Mouse (Mus musculus) lung, embryonic 14.5 days (tissue): ENCODE data around the gene Map4k2. TPM values are rescaled to one million over a fixed set of nuclear protein-coding genes. Genes with fewer than 3 reads are reported as not detected.

Experiments used
- ATAC-seq: fragments of 200-750 bp; cut with Nextera tagmentation; 2 replicates; pipeline ENCODE4 v1.8.0; 2017; ENCODE audit warnings: mild to moderate bottlenecking, moderate TSS enrichment, moderate library complexity; ENCODE audit not compliant: insufficient read depth
- DNase-seq: peaks from one replicate; pipeline ENCODE4 v3.0.0-alpha.2; 2015
- H3K27ac ChIP-seq: fragments of 300-500 bp; sonication (generic); 2 replicates; pipeline ENCODE4 v1.5.1; 2014; ENCODE audit warnings: low read depth, mild to moderate bottlenecking, moderate library complexity
- H3K27me3 ChIP-seq: fragments of 300-500 bp; sonication (generic); 2 replicates; pipeline ENCODE4 v1.6.1; 2014; ENCODE audit warnings: low read length, control low read depth; ENCODE audit not compliant: insufficient read depth
- H3K36me3 ChIP-seq: fragments of 300-500 bp; sonication (generic); 2 replicates; pipeline ENCODE4 v1.6.1; 2014; ENCODE audit warnings: control low read depth; ENCODE audit not compliant: insufficient read depth
- H3K4me1 ChIP-seq: fragments of 300-500 bp; sonication (generic); 2 replicates; pipeline ENCODE4 v1.6.1; 2014; ENCODE audit warnings: antibody characterized with exemption, control low read depth; ENCODE audit not compliant: insufficient read depth
- H3K4me2 ChIP-seq: fragments of 300-500 bp; sonication (generic); 2 replicates; pipeline ENCODE4 v1.6.1; 2014; ENCODE audit warnings: mild to moderate bottlenecking
- H3K4me3 ChIP-seq: fragments of 300-500 bp; sonication (generic); 2 replicates; pipeline ENCODE4 v1.5.1; 2014; ENCODE audit warnings: low read depth, low read length
- H3K9ac ChIP-seq: fragments of 300-500 bp; sonication (generic); 2 replicates; pipeline ENCODE4 v1.6.1; 2014
- H3K9me3 ChIP-seq: fragments of 300-500 bp; sonication (generic); 2 replicates; pipeline ENCODE4 v1.6.1; 2016; ENCODE audit warnings: low read depth, low read length, control low read depth
- CTCF ChIP-seq: IDR thresholded peaks from 2 replicates; pipeline ENCODE4 v1.5.1; 2016; ENCODE audit warnings: antibody characterized with exemption, low read depth
- WGBS: fragments of 180-500 bp; shearing (Covaris S2); extraction: QIAGEN DNeasy Blood & Tissue Kit; methylation state at CpG from one replicate; pipeline ENCODE4 v1.1.7; 2014; 5-methylcytosine and 5-hydroxymethylcytosine counted together
- polyA plus RNA-seq: library from polyadenylated mRNA; unstranded; fragments of >200 nt; fragmentation: Nextera tagmentation; extraction: Ambion mirVana; gene quantifications from 2 replicates; pipeline ENCODE4 v1.2.1, GENCODE M21; 2014

Gene Map4k2
- polyA plus RNA-seq, 1 experiment from 2014 or later, result 22.2 TPM

DNA sequence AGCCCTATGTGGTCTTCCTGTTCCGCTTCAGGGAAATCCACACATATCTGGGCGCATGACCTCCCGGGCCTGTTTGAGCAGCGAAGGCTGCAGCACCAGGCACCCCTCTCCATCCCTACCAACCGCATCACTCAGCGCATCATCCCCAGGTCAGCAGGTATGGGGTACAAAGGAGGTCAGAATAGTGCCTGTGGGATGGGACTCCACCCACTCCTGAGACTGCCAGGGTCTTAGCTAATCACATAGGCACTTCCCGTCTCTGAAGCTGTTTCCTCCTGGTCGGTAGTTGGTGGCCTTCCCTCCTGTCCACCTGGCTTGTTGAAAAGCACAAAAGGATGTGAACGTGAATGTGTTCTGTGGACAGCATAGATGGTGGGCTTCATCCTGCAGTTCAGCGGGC is 5.7 kb downstream of the Map4k2 start:
- H3K4me3 ChIP-seq, result no peak overlapping the region
- WGBS, result 86% methylated on average over 10 of the region's 10 CpGs
- no peak for TF ChIP-seq CTCF
- H3K27ac ChIP-seq, result no peak overlapping the region
- DNase-seq (peak; percentile 8), ATAC-seq (no peak)
- H3K36me3 ChIP-seq, result peaks cover 52% of the 10 kb centered on the region
- H3K4me1 ChIP-seq, result no peaks in the 10 kb centered on the region
- H3K9me3 ChIP-seq, result no peaks in the 10 kb centered on the region
- H3K27me3 ChIP-seq, result no peaks in the 10 kb centered on the region
- no peak overlapping the region for H3K9ac ChIP-seq
- H3K4me2 ChIP-seq, result no peak overlapping the region

DNA sequence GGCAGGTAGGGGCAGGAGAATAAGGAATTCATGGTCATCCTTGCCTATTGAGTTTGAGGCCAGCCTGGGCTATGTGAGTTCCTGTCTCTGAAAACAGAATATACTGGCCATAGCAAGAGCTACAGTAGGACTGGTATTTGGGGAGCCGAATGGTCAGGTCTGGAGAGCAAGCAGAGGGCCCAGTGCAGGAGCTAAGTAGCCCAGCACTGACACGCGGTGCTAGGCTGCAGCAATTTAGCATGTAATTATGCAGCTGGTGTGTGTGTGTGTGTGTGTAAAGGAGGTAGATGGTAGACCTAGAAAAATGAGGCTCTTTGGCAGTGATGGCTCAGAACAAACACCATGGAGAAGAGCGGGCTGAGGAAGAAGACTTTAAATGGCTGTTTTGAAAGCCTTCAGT is 6.7 kb downstream of the Map4k2 start:
- TF ChIP-seq CTCF, result no peak
- no peak overlapping the region for H3K4me2 ChIP-seq
- no peaks in the 10 kb centered on the region for H3K9me3 ChIP-seq
- no peak overlapping the region for H3K9ac ChIP-seq
- DNase-seq, result no peak
- no peak overlapping the region for H3K4me3 ChIP-seq
- peaks cover 57% of the 10 kb centered on the region for H3K36me3 ChIP-seq
- ATAC-seq, result no peak
- no peaks in the 10 kb centered on the region for H3K27me3 ChIP-seq
- no peaks in the 10 kb centered on the region for H3K4me1 ChIP-seq
- H3K27ac ChIP-seq, result no peak overlapping the region
- 94% methylated on average over 4 of the region's 4 CpGs for WGBS

DNA sequence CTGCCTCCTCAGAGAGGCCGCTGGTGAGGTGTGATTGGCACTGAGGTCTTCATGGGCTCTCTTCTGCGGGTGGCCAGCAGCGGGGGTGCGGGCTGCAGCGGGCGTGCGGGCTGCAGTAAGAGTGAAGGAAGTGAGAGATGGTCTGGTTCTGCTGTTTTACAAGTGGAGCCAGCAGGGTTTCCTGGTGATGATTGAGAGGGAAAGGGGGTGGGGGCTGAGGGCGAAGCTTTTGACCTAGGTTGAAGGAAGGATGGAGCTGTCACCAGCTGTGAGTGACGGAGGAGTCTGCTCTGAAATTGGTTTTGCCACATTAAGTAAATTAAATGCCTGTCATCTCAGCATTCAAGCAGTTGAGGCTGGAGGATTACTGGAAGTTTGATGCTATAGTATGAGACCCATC is 7.8 kb downstream of the Map4k2 start:
- H3K27ac ChIP-seq, result peak overlapping the region; percentile 72; the same call in 1 of the 2 replicates
- ATAC-seq, result no peak

DNA sequence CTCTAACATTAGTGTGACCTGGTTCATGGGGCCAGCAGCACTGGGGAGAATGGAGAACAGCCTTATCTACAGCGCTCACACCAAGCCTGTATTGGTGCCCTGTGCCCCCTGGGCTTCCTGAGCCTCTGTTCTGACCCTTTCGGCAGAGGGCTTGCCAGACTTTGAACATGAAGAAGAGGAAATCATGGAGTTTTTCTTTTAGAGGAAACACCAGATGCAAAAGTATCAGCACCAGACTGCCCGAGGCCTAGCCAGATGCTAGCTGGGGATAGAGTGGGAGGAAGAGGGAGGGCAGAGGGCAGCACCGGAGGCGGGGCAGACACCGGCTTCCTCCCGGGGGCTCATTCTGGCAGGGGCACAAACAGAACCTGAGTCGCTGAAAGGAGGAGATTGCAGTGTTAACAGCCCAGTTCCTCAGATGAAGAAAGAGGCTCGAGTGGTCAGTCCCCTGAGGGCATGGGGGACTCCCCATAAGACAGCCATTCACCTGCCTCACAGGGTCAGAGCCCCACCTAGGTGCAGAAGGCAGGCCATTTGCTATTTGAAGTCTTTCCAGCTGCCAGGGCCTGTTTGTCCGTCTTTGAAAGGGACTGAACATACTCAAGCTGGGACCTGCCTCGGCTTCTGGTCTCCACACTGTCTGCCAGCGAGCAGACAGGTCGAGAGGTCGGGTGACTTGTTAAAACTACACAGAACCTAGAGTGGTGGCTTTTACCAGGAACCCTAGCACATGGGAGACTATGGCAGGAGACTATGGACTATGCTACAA is 8.5 kb downstream of the Map4k2 start:
- 28% methylated on average over 14 of the region's 14 CpGs for WGBS
- H3K4me3 ChIP-seq, result no peak overlapping the region
- DNase-seq (peak; percentile 61), ATAC-seq (peak; percentile 47; the same call in 1 of the 2 replicates)
- peak overlapping the region; percentile 72 for H3K27ac ChIP-seq
- H3K4me2 ChIP-seq, result no peak overlapping the region
- peaks cover 61% of the 10 kb centered on the region for H3K36me3 ChIP-seq
- no peak overlapping the region for H3K9ac ChIP-seq
- no peaks in the 10 kb centered on the region for H3K4me1 ChIP-seq
- H3K9me3 ChIP-seq, result no peaks in the 10 kb centered on the region
- TF ChIP-seq CTCF, result no peak
- no peaks in the 10 kb centered on the region for H3K27me3 ChIP-seq

More for the DNA sequence above, 7.8 kb downstream of the Map4k2 start:
- Histone ChIP-seq H3K4me1 (no peaks in the 10 kb centered on the region), H3K4me3 (no peak overlapping the region), H3K27me3 (no peaks in the 10 kb centered on the region), H3K4me2 (no peak overlapping the region), H3K9ac (no peak overlapping the region), H3K9me3 (no peaks in the 10 kb centered on the region), H3K36me3 (peaks cover 61% of the 10 kb centered on the region)
- no peak for TF ChIP-seq CTCF
- WGBS, result 54% methylated on average over 9 of the region's 9 CpGs
- DNase-seq, result no peak

DNA sequence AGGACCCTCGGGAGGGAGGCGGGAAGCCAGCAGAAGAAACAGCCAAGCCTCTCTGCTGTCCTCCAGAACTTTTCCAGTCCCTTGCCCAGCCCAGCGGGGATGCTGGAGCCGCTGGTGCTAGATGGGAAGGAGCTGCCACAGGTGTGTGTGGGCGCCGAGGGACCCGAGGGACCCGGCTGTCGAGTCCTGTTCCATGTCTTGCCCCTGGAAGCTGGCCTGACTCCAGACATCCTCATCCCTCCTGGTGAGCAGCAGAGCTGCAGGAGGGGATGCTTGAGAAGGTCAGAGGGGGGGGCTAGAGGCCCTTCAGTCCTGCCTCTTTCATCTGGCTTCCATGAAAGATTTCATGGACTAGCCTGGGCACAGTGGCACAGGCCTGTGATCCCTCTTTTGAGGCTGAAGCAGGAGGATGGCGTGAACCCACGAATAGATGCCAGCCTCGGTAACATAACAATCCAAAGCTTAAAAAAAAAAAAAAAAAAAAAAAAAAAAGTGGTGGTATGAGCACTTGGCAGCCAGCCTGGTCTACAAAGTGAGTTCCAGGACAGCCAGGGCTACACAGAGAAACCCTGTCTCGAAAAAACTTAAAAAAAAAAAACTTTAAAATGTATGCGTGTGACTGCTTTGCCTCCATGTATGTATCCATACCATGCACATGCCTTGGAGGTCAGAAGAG is 10.6 kb downstream of the Map4k2 start:
- Histone ChIP-seq H3K4me3 (no peak overlapping the region), H3K4me2 (no peak overlapping the region), H3K4me1 (no peaks in the 10 kb centered on the region), H3K36me3 (peaks cover 45% of the 10 kb centered on the region), H3K9ac (no peak overlapping the region), H3K27me3 (no peaks in the 10 kb centered on the region), H3K27ac (no peak overlapping the region), H3K9me3 (no peaks in the 10 kb centered on the region)
- ATAC-seq, result no peak
- TF ChIP-seq CTCF, result no peak
- DNase-seq, result no peak
- WGBS, result 57% methylated on average over 14 of the region's 14 CpGs

DNA sequence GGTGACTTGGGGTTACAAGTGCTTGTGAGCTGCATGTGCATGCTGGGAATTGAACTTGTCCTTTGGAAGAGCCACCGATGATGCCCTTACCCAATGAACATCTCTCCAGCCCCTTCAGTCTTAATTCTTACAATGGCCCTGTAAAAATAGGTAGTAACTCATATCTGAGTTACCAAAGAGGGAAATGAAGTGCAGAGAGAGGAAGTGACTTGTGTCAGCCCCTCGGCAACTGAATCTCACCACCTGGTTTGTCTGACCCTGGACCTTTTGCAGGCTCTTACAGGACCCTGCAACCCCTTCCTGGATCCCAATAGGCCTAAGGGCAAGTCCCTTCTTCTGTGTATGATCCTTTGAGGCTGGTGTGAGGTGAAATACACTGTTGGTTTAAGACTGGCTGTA is 11.2 kb downstream of the Map4k2 start:
- Histone ChIP-seq H3K27me3 (no peaks in the 10 kb centered on the region), H3K27ac (no peak overlapping the region), H3K4me2 (no peak overlapping the region), H3K4me3 (no peak overlapping the region), H3K9me3 (no peaks in the 10 kb centered on the region), H3K9ac (no peak overlapping the region), H3K4me1 (no peaks in the 10 kb centered on the region), H3K36me3 (peaks cover 42% of the 10 kb centered on the region)
- 85% methylated on average over 2 of the region's 2 CpGs for WGBS
- TF ChIP-seq CTCF, result no peak
- ATAC-seq (no peak), DNase-seq (no peak)

DNA sequence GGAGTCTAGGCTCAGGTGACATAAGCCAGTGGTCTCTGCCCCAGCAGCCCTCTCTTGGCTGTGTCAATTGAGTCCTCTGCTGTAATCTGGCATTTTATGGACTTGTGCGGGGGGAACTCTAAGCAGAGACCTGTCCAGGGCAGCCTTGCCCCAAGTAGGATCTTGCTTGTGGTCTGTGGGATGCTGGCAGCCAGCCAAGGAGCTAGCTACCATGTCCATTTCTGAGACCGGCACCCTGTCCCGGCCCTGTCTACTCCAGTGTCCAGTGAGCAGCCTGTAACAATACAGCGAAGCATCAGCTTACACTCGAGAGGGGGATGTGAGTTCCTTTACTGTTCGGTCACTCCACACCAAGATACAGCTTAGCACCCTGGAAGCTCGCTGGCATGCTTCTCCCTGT is 13.1 kb downstream of the Map4k2 start:
- H3K4me2 ChIP-seq, result no peak overlapping the region
- no peaks in the 10 kb centered on the region for H3K27me3 ChIP-seq
- H3K36me3 ChIP-seq, result peaks cover 39% of the 10 kb centered on the region
- no peak overlapping the region for H3K9ac ChIP-seq
- no peak overlapping the region for H3K27ac ChIP-seq
- WGBS, result 77% methylated on average over 7 of the region's 7 CpGs
- H3K4me3 ChIP-seq, result no peak overlapping the region
- DNase-seq (no peak), ATAC-seq (no peak)
- no peak for TF ChIP-seq CTCF
- H3K9me3 ChIP-seq, result no peaks in the 10 kb centered on the region
- H3K4me1 ChIP-seq, result no peaks in the 10 kb centered on the region
